Mouse (Mus musculus) liver, adult 2 months (tissue): ENCODE results near the gene Btbd17. TPM values are rescaled to one million over a fixed set of nuclear protein-coding genes. Genes with fewer than 3 reads are reported as not detected.

Experiments
- DNase-seq: peaks from one replicate; pipeline ENCODE4 v3.0.0-alpha.2; 2011; ENCODE audit warnings: low read depth, low spot score; ENCODE audit errors: extremely low read depth
- H3K27ac ChIP-seq: fragments of 200-500 bp; replicated peaks from 2 replicates; pipeline ENCODE4 v1.5.1; 2012; ENCODE audit warnings: low read depth, mild to moderate bottlenecking, control low read depth, inconsistent platforms, low read length; ENCODE audit not compliant: insufficient read depth
- H3K27me3 ChIP-seq: fragments of 200-500 bp; 2 replicates; pipeline ENCODE4 v1.6.1; 2012; ENCODE audit warnings: mild to moderate bottlenecking, moderate library complexity, low read length, inconsistent platforms; ENCODE audit not compliant: control insufficient read depth, insufficient read depth
- H3K36me3 ChIP-seq: fragments of 200-500 bp; 2 replicates; pipeline ENCODE4 v1.6.1; 2012; ENCODE audit warnings: low read length, inconsistent platforms; ENCODE audit not compliant: control insufficient read depth, insufficient read depth
- H3K4me1 ChIP-seq: fragments of 200-500 bp; 2 replicates; pipeline ENCODE4 v1.6.1; 2011; ENCODE audit warnings: low read length; ENCODE audit not compliant: control insufficient read depth, insufficient read depth
- H3K4me3 ChIP-seq: fragments of 200-500 bp; 2 replicates; pipeline ENCODE4 v1.5.1; 2011; ENCODE audit warnings: low read depth, mild to moderate bottlenecking, control low read depth, low read length, moderate library complexity; ENCODE audit not compliant: insufficient read depth
- H3K79me2 ChIP-seq: fragments of 200-500 bp; 2 replicates; pipeline ENCODE4 v1.6.1; 2012; ENCODE audit warnings: inconsistent platforms, mild to moderate bottlenecking, low read length, moderate library complexity; ENCODE audit not compliant: control insufficient read depth, insufficient read depth
- H3K9ac ChIP-seq: fragments of 200-500 bp; 2 replicates; pipeline ENCODE4 v1.6.1; 2012; ENCODE audit warnings: low read depth, mild to moderate bottlenecking, control low read depth, inconsistent platforms, low read length
- CTCF ChIP-seq: fragments of 200-500 bp; IDR thresholded peaks from 2 replicates; pipeline ENCODE4 v1.5.1; 2011; ENCODE audit warnings: low read depth, low read length, control low read depth
- POLR2A ChIP-seq: fragments of 200-500 bp; IDR thresholded peaks from 2 replicates; pipeline ENCODE4 v1.6.1; 2011; ENCODE audit warnings: low read length, control low read depth; ENCODE audit not compliant: insufficient read depth; ENCODE audit errors: extremely low read depth
- WGBS: fragments of 180-500 bp; shearing (Covaris S2); methylation state at CpG from one replicate; pipeline ENCODE4 v1.1.7; 2018; 5-methylcytosine and 5-hydroxymethylcytosine counted together
- polyA plus RNA-seq: library from polyadenylated mRNA; depleted of rRNA; stranded (reverse); fragments of >200 nt; gene quantifications from 2 replicates; pipeline ENCODE4 v1.2.3, GENCODE M21; 2012
- total RNA-seq: library from RNA; depleted of rRNA; stranded (reverse); fragments of >200 nt; gene quantifications from 2 replicates; pipeline ENCODE4 v1.2.3, GENCODE M21; 2014

Btbd17 gene
- total and polyA plus RNA-seq, 2 experiments: not detected

DNA sequence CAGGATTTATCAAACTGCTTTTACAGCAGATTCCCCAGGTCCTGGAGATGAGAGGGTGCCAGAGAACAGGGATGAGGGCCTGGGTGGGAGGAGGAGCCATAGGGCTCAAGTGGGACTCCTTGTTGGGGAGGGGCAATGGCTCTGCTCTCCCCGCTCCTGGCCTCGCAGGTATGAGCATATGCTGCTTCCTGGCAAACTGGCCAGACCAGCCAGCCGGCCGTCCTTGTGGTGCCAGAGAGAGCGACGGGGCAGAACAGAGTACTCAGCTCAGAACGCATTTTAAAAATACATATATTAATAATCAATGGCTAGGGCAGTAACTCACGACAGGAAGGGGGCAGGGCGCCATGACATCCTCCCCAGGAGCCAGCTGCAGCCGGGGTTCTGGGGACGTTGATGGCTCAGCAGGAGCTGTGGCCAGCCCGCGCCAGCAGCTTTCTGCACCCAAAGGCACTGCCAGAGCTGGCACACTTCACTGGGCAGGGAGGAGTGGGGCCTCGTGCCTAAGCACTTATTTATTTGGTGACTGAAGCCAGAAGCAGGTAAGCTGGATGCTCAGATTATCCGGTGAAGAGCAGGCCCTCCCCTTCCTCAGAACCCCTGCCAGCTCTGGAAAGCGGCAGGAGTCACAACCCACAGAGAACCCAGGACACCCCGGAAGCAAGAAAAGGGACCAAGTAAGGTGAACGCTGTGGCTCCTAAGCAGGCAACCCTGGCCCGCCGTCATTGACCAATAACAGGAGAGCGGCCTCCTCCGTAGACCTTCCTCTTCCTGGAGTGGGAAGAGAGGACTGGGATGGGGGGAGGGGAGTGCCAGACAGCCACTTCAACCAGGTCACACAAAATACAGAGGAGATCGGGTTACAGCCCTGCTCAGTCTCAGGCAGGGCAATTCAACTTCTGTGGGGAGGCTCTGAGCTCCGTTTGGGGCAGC, 34.0 kb upstream of the Btbd17 start:
- H3K27me3 ChIP-seq: no peaks in the 10 kb centered on the region
- H3K36me3 ChIP-seq: no peaks in the 10 kb centered on the region
- WGBS: 5% methylated on average over 24 of the region's 24 CpGs
- peak overlapping the region; percentile 39 for H3K9ac ChIP-seq
- TF ChIP-seq POLR2A: no peak
- TF ChIP-seq CTCF: no peak
- no peaks in the 10 kb centered on the region for H3K79me2 ChIP-seq
- DNase-seq: peak; percentile 83
- peak overlapping the region; percentile 84 for H3K27ac ChIP-seq
- peak overlapping the region; percentile 12; the same call in 1 of the 2 replicates for H3K4me3 ChIP-seq
- H3K4me1 ChIP-seq: peaks cover 9% of the 10 kb centered on the region

GRCm38 (mm10) chr11:114826686-114827085, 30.9 kb upstream of the Btbd17 start:
- TF ChIP-seq POLR2A: no peak
- no peak for TF ChIP-seq CTCF
- Histone ChIP-seq H3K36me3 (no peaks in the 10 kb centered on the region), H3K27me3 (no peaks in the 10 kb centered on the region), H3K79me2 (no peaks in the 10 kb centered on the region), H3K4me1 (peaks cover 11% of the 10 kb centered on the region), H3K9ac (no peak overlapping the region), H3K4me3 (no peak overlapping the region), H3K27ac (no peak overlapping the region)
- 72% methylated on average over 5 of the region's 5 CpGs for WGBS
- no peak for DNase-seq

GRCm38 (mm10) chr11:114823199-114823725, 27.5 kb upstream of the Btbd17 start:
- 0 out of 2 replicates have a peak, but pooled peaks cover 2% of the 10 kb centered on the region for H3K4me1 ChIP-seq
- H3K79me2 ChIP-seq: no peaks in the 10 kb centered on the region
- H3K27me3 ChIP-seq: no peaks in the 10 kb centered on the region
- DNase-seq: no peak
- H3K36me3 ChIP-seq: no peaks in the 10 kb centered on the region
- TF ChIP-seq CTCF (no peak), POLR2A (no peak)
- H3K4me3 ChIP-seq: no peak overlapping the region
- H3K9ac ChIP-seq: no peak overlapping the region
- H3K27ac ChIP-seq: no peak overlapping the region
- 37% methylated on average over 11 of the region's 11 CpGs for WGBS

- no peaks in the 10 kb centered on the region for H3K27me3 ChIP-seq
- no peaks in the 10 kb centered on the region for H3K79me2 ChIP-seq
- DNase-seq: peak; percentile 83
- H3K36me3 ChIP-seq: no peaks in the 10 kb centered on the region
- no peak overlapping the region for H3K27ac ChIP-seq
- no peak overlapping the region for H3K9ac ChIP-seq
- no peak for TF ChIP-seq POLR2A
- no peak for TF ChIP-seq CTCF
- 33% methylated on average over 12 of the region's 12 CpGs for WGBS
- H3K4me3 ChIP-seq: no peak overlapping the region
- H3K4me1 ChIP-seq: 0 out of 2 replicates have a peak, but pooled peaks cover 2% of the 10 kb centered on the region
Observed at GRCm38 (mm10) chr11:114822727-114823126, 27.0 kb upstream of the Btbd17 start.

DNA sequence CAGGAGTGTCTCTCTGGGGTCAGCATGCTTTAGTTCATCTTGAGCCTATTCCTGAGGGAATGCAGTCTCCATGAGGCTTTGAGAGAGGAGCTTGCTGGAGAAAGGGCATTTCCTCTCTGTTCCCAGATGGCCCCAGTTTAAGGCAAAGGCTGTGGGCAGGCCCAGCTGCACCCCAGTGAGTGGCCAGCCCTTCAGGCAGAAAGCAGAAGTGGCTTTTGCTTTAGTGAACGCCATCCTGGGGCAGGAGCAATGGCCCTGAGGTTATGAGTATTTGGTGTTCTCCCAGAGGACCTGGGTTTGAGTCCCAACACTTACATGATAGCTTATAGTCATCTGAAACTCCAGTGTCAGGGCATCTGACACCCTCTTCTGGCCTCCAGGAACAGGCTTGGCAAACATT, 25.6 kb upstream of the Btbd17 start:
- H3K36me3 ChIP-seq: no peaks in the 10 kb centered on the region
- 0 out of 2 replicates have a peak, but pooled peaks cover 2% of the 10 kb centered on the region for H3K4me1 ChIP-seq
- no peaks in the 10 kb centered on the region for H3K27me3 ChIP-seq
- WGBS: 58% methylated on average over 1 of the region's 1 CpGs
- H3K4me3 ChIP-seq: no peak overlapping the region
- no peak overlapping the region for H3K9ac ChIP-seq
- no peak overlapping the region for H3K27ac ChIP-seq
- DNase-seq: no peak
- TF ChIP-seq CTCF (no peak), POLR2A (no peak)
- no peaks in the 10 kb centered on the region for H3K79me2 ChIP-seq
